Mouse (Mus musculus) CH12.LX (cell line): ENCODE data around the gene Cox5b. TPM values are rescaled to one million over a fixed set of nuclear protein-coding genes. Genes with fewer than 3 reads are reported as not detected.

ENCODE experiments used
- DNase-seq: peaks from one replicate; pipeline ENCODE4 v3.0.0-alpha.2; 2013; ENCODE audit errors: extremely low read depth
- H3K27ac ChIP-seq: 2 replicates; pipeline ENCODE4 v1.5.1; 2012; ENCODE audit warnings: low read depth, mild to moderate bottlenecking, control low read depth, moderate library complexity; ENCODE audit not compliant: insufficient read depth
- H3K27me3 ChIP-seq: replicated peaks from 2 replicates; pipeline ENCODE3; 2012; ENCODE audit warnings: inconsistent platforms
- H3K36me3 ChIP-seq, 2 experiments: replicated peaks in 1 of 2; 2 replicates each; pipeline versions ENCODE3 to v1.6.1; 2012; ENCODE audit warnings: inconsistent platforms in 1 of 2, low read length in 1 of 2, mild to moderate bottlenecking in 1 of 2, mixed read lengths in 1 of 2, moderate library complexity in 1 of 2; ENCODE audit not compliant: control insufficient read depth in 1 of 2, insufficient read depth in 1 of 2
- H3K4me1 ChIP-seq, 2 experiments: 2 replicates each; pipeline ENCODE4 v1.6.1; 2012; ENCODE audit warnings: inconsistent platforms in 1 of 2, moderate library complexity in 1 of 2; ENCODE audit not compliant: insufficient read depth in 2 of 2, control insufficient read depth in 1 of 2
- H3K4me2 ChIP-seq: 2 replicates; pipeline ENCODE4 v1.6.1; 2012; ENCODE audit warnings: low read depth, mild to moderate bottlenecking, control low read depth; ENCODE audit not compliant: poor library complexity, insufficient read depth, severe bottlenecking
- H3K4me3 ChIP-seq, 3 experiments: fragments of 150-350 bp in 1 of 3; sonication (generic) in 1 of 3; replicated peaks in 1 of 3; 2 replicates each; pipeline versions ENCODE3 to v1.5.1; 2011 to 2012; ENCODE audit warnings: low read depth in 2 of 3, low read length in 2 of 3, mild to moderate bottlenecking in 2 of 3, moderate library complexity in 2 of 3, control low read depth in 1 of 3, improper control_type of control experiment in 1 of 3, inconsistent platforms in 1 of 3, mixed read lengths in 1 of 3; ENCODE audit not compliant: poor library complexity in 1 of 3
- H3K79me2 ChIP-seq: replicated peaks from 2 replicates; pipeline ENCODE4 v1.6.1; 2012; ENCODE audit warnings: mild to moderate bottlenecking, moderate library complexity; ENCODE audit not compliant: control insufficient read depth, poor library complexity, insufficient read depth, severe bottlenecking; ENCODE audit errors: extremely low read depth
- H3K9ac ChIP-seq: 2 replicates; pipeline ENCODE4 v1.6.1; 2012; ENCODE audit warnings: low read depth, mild to moderate bottlenecking, control low read depth, moderate library complexity; ENCODE audit not compliant: insufficient read depth
- H3K9me3 ChIP-seq: replicated peaks from 2 replicates; pipeline ENCODE3; 2012; ENCODE audit warnings: low read length, inconsistent platforms, mixed read lengths
- BHLHE40 ChIP-seq: IDR thresholded peaks from 2 replicates; pipeline ENCODE4 v1.6.1; 2011; ENCODE audit warnings: mild to moderate bottlenecking, low read depth, low read length, improper control_type of control experiment
- CHD1 ChIP-seq: IDR thresholded peaks from 2 replicates; pipeline ENCODE4 v1.6.1; 2012; ENCODE audit warnings: low read depth, low read length, improper control_type of control experiment, inconsistent platforms
- CTCF ChIP-seq, 2 experiments: IDR thresholded peaks in 1 of 2; conservative IDR thresholded peaks in 1 of 2; 2 replicates each; pipeline ENCODE4 v1.5.1; 2011 to 2012; ENCODE audit warnings: low read depth in 2 of 2, low read length in 2 of 2, improper control_type of control experiment in 1 of 2, inconsistent platforms in 1 of 2, mild to moderate bottlenecking in 1 of 2, moderate library complexity in 1 of 2
- E2F4 ChIP-seq: IDR thresholded peaks from 2 replicates; pipeline ENCODE4 v1.6.1; 2011; ENCODE audit warnings: low read depth, low read length, improper control_type of control experiment; ENCODE audit not compliant: insufficient replicate concordance
- ELF1 ChIP-seq: IDR thresholded peaks from 2 replicates; pipeline ENCODE4 v1.6.1; 2014; ENCODE audit warnings: low read depth, mild to moderate bottlenecking, inconsistent platforms, low read length, improper control_type of control experiment
- ETS1 ChIP-seq: conservative IDR thresholded peaks from 2 replicates; pipeline ENCODE4 v1.6.1; 2012; ENCODE audit warnings: low read depth, mild to moderate bottlenecking, inconsistent platforms, low read length, improper control_type of control experiment, moderate library complexity
- GABPA ChIP-seq: IDR thresholded peaks from 2 replicates; pipeline ENCODE4 v1.6.1; 2012; ENCODE audit warnings: low read depth, low read length, improper control_type of control experiment, inconsistent platforms; ENCODE audit not compliant: insufficient replicate concordance
- HCFC1 ChIP-seq: IDR thresholded peaks from 2 replicates; pipeline ENCODE4 v1.6.1; 2012; ENCODE audit warnings: low read depth, mild to moderate bottlenecking, inconsistent platforms, low read length, improper control_type of control experiment
- KAT2A ChIP-seq: IDR thresholded peaks from 2 replicates; pipeline ENCODE4 v1.6.1; 2012; ENCODE audit warnings: low read length, improper control_type of control experiment, inconsistent platforms; ENCODE audit not compliant: insufficient replicate concordance
- MAFK ChIP-seq: IDR thresholded peaks from 2 replicates; pipeline ENCODE4 v1.6.1; 2011; ENCODE audit warnings: low read length, improper control_type of control experiment; ENCODE audit not compliant: insufficient replicate concordance
- MAX ChIP-seq: IDR thresholded peaks from 2 replicates; pipeline ENCODE4 v1.6.1; 2011; ENCODE audit warnings: low read length, improper control_type of control experiment
- MAZ ChIP-seq: IDR thresholded peaks from 2 replicates; pipeline ENCODE4 v1.6.1; 2012; ENCODE audit warnings: low read depth, mild to moderate bottlenecking, inconsistent platforms, low read length, improper control_type of control experiment, moderate library complexity
- MEF2A ChIP-seq: IDR thresholded peaks from 2 replicates; pipeline ENCODE4 v1.6.1; 2014; ENCODE audit warnings: low read depth, mild to moderate bottlenecking, inconsistent platforms, low read length, improper control_type of control experiment, borderline replicate concordance
- MXI1 ChIP-seq: IDR thresholded peaks from 2 replicates; pipeline ENCODE4 v1.6.1; 2011; ENCODE audit warnings: mild to moderate bottlenecking, low read depth, low read length, improper control_type of control experiment
- MYC ChIP-seq: IDR thresholded peaks from 2 replicates; pipeline ENCODE4 v1.6.1; 2011; ENCODE audit warnings: low read depth, mild to moderate bottlenecking, improper control_type of control experiment, low read length
- NELFE ChIP-seq: IDR thresholded peaks from 2 replicates; pipeline ENCODE4 v1.6.1; 2011; ENCODE audit warnings: low read depth, low read length, improper control_type of control experiment
- NRF1 ChIP-seq: IDR thresholded peaks from 2 replicates; pipeline ENCODE4 v1.6.1; 2014; ENCODE audit warnings: low read depth, mild to moderate bottlenecking, inconsistent platforms, low read length, improper control_type of control experiment, moderate library complexity
- PAX5 ChIP-seq: IDR thresholded peaks from 2 replicates; pipeline ENCODE4 v1.6.1; 2012; ENCODE audit warnings: low read length, inconsistent platforms, mixed read lengths
- POLR2A ChIP-seq: IDR thresholded peaks from 2 replicates; pipeline ENCODE4 v1.6.1; 2011; ENCODE audit warnings: low read depth, mild to moderate bottlenecking, improper control_type of control experiment, low read length
- POLR2AphosphoS2 ChIP-seq: IDR thresholded peaks from 2 replicates; pipeline ENCODE4 v1.6.1; 2011; ENCODE audit warnings: low read depth, low read length, improper control_type of control experiment
- RAD21 ChIP-seq: IDR thresholded peaks from 2 replicates; pipeline ENCODE4 v1.6.1; 2011; ENCODE audit warnings: low read depth, mild to moderate bottlenecking, low read length, improper control_type of control experiment, moderate library complexity
- RCOR1 ChIP-seq: conservative IDR thresholded peaks from 2 replicates; pipeline ENCODE4 v1.6.1; 2012; ENCODE audit warnings: low read depth, mild to moderate bottlenecking, inconsistent platforms, low read length, improper control_type of control experiment
- SIN3A ChIP-seq: IDR thresholded peaks from 2 replicates; pipeline ENCODE4 v1.6.1; 2012; ENCODE audit warnings: low read length, improper control_type of control experiment, inconsistent platforms
- TBP ChIP-seq: conservative IDR thresholded peaks from 2 replicates; pipeline ENCODE4 v1.6.1; 2011; ENCODE audit warnings: low read depth, low read length, improper control_type of control experiment
- TCF12 ChIP-seq: IDR thresholded peaks from 2 replicates; pipeline ENCODE4 v1.6.1; 2014; ENCODE audit warnings: low read depth, mild to moderate bottlenecking, inconsistent platforms, low read length, improper control_type of control experiment
- UBTF ChIP-seq: IDR thresholded peaks from 2 replicates; pipeline ENCODE4 v1.6.1; 2012; ENCODE audit warnings: low read depth, mild to moderate bottlenecking, inconsistent platforms, low read length, improper control_type of control experiment, moderate library complexity
- ZC3H11A ChIP-seq: IDR thresholded peaks from 2 replicates; pipeline ENCODE4 v1.6.1; 2012; ENCODE audit warnings: low read depth, mild to moderate bottlenecking, inconsistent platforms, low read length, improper control_type of control experiment
- ZKSCAN1 ChIP-seq: IDR thresholded peaks from 2 replicates; pipeline ENCODE4 v1.6.1; 2012; ENCODE audit warnings: low read depth, inconsistent platforms, low read length, improper control_type of control experiment, borderline replicate concordance
- ZMIZ1 ChIP-seq: IDR thresholded peaks from 2 replicates; pipeline ENCODE4 v1.6.1; 2012; ENCODE audit warnings: low read depth, mild to moderate bottlenecking, inconsistent platforms, low read length, improper control_type of control experiment
- dilution Hi-C: fragments of 300-500 bp; cut with MboI; formaldehyde crosslinking; loops from 2 replicates; pipeline ENCODE4 v1.14.3; 2020; ENCODE audit warnings: low sequenced_read_pairs; ENCODE audit not compliant: extremely low pct_unique_long_range_greater_than_20kb, extremely low pct_ligation_motif_present
- in situ Hi-C: fragments of 300-500 bp; cut with MboI; formaldehyde crosslinking; loops from 3 replicates; pipeline ENCODE4 v1.14.3; 2019; ENCODE audit warnings: low sequenced_read_pairs, low pct_ligation_motif_present, low pct_unique_long_range_greater_than_20kb, mixed read lengths
- polyA plus RNA-seq: library from polyadenylated mRNA; unstranded; fragments of >175 nt; gene quantifications from 2 replicates; pipeline ENCODE4 v1.2.1, GENCODE M21; 2012; ENCODE audit warnings: low read depth; ENCODE audit not compliant: insufficient read length
- total RNA-seq, 2 experiments: library from RNA; depleted of rRNA; stranded (reverse); fragments of 300-350 nt in 1 of 2; fragments of >200 nt in 1 of 2; gene quantifications; 2 replicates each; pipeline ENCODE4 v1.2.3; 2012 to 2014

Cox5b gene
- total RNA-seq (2012; rRNA removed) = 448 and 523 TPM in 2 replicates
- total RNA-seq (2014; rRNA removed) = 476 and 504 TPM in 2 replicates
- 538 and 599 TPM in 2 replicates for polyA plus RNA-seq

DNA sequence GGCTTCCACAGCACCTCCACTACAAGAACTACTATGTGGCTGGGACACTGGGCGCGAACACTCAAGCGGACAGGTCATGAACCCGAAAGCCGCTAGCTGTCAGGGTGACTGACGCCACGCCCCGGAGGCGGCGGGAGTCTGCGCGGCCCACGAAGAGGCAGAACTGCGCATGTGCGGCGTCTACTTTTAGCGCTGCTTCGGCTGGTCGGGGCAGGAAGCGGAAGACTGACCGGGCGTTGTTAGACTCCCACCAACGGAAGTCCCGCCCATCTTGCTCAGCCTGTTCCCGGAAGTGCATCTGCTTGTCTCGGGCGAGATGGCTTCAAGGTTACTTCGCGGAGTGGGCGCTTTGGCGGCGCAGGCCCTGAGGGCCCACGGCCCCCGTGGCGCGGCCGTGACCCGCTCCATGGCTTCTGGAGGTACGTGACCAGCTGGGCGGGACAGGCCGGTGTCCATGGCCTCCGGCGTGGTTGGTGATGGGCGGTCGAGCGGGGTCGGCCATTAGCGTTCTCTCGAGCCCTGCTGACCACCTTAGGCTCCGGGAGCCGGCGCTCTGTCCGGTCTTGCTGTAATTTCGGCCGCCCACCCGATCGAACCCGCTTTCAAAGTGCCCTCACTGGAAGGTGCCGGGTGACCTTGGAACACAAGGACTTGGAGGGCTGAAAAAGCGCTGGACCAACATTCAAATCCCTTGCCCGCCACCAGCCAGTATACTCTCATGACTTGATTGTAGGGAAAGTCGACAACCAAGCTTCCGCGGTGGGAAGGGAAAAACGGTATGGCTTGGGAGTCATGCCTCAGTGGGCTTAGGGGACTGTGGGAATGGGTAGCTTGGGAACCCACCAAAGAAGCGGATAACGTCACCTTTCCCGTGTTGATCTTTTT lies at the start of gene Cox5b:
TSS of gene Cox5b (plus strand) at position 179 of the 885 bp plus-strand sequence.
- peaks cover 12% of the 10 kb centered on the region for H3K79me2 ChIP-seq
- H3K9me3 ChIP-seq = no peaks in the 10 kb centered on the region
- in situ Hi-C loops = no loop called here
- dilution Hi-C loops = no loop called here
- H3K27me3 ChIP-seq = no peaks in the 10 kb centered on the region
- H3K36me3 ChIP-seq = peaks cover 14 to 33% of the 10 kb centered on the region in 2 experiments
- H3K4me1 ChIP-seq = peaks cover 0 to 19% of the 10 kb centered on the region in 2 experiments; a peak in 2 of 4 replicates
- H3K27ac ChIP-seq = peak within 1 kb of the TSS; percentile 10; the same call in 1 of the 2 replicates
- H3K4me3 ChIP-seq = peak within 1 kb of the TSS; percentile 70 to 97 (median 91)
- H3K9ac ChIP-seq = peak within 1 kb of the TSS; percentile 90
- TF ChIP-seq POLR2A = peak; percentile 78
- no peak; the same call in 1 of the 2 replicates for TF ChIP-seq GABPA
- TF ChIP-seq MAFK = no peak
- no peak for TF ChIP-seq RCOR1
- no peak for TF ChIP-seq CTCF (conservative IDR thresholded peaks at IDR 0.05 in 1 of 2, IDR thresholded peaks at IDR 0.05 in 1 of 2; ENCODE audit: low read depth in 2 of 2, low read length in 2 of 2)
- no peak for TF ChIP-seq UBTF
- TF ChIP-seq PAX5 = no peak
- TF ChIP-seq MAX = peak; percentile 33; the same call in 1 of the 2 replicates
- TF ChIP-seq MEF2A = peak; percentile 63; the same call in 1 of the 2 replicates
- TF ChIP-seq KAT2A = peak; percentile 63; the same call in 1 of the 2 replicates
- no peak for TF ChIP-seq ZKSCAN1
- no peak for TF ChIP-seq MYC
- peak; percentile 84 for TF ChIP-seq ZMIZ1
- no peak for TF ChIP-seq ZC3H11A
- TF ChIP-seq RAD21 = no peak
- no peak for TF ChIP-seq BHLHE40
- 0 out of 2 replicates have a peak, but pooled peaks have one; percentile 46 for TF ChIP-seq TBP
- peak; percentile 97 for TF ChIP-seq ELF1
- peak; percentile 62 for TF ChIP-seq TCF12
- 0 out of 2 replicates have a peak, but pooled peaks have one; percentile 63 for TF ChIP-seq POLR2AphosphoS2
- TF ChIP-seq NRF1 = peak; percentile 94
- no peak for TF ChIP-seq MAZ
- TF ChIP-seq ETS1 = no peak
- TF ChIP-seq MXI1 = peak; percentile 66
- TF ChIP-seq HCFC1 = peak; percentile 85
- no peak for TF ChIP-seq CHD1
- TF ChIP-seq NELFE = peak; percentile 86
- TF ChIP-seq E2F4 = peak; percentile 43; the same call in 1 of the 2 replicates
- TF ChIP-seq SIN3A = peak; percentile 83; the same call in 1 of the 2 replicates
- peak within 1 kb of the TSS; percentile 93 for H3K4me2 ChIP-seq
- DNase-seq = peak; percentile 99
